Mouse (Mus musculus): Measurements from ENCODE around the gene Ntf5.

The Ntf5 gene

GRCm38 (mm10) chr7:45403532-45404261, 9.8 kb upstream of the Ntf5 start:
- DNase-seq (ENCODE audit: low read depth) = peak; percentile 89

- peak; percentile 70 for DNase-seq (ENCODE audit: low read depth)
Measured at GRCm38 (mm10) chr7:45405091-45406075, 8.1 kb upstream of the Ntf5 start, which contains the start of gene Kcna7. TSS of gene Kcna7 (plus strand) at chr7:45405653.

GRCm38 (mm10) chr7:45406157-45407156, 7.0 kb upstream of the Ntf5 start:
- peak; percentile 43 for DNase-seq (ENCODE audit: low read depth)

- no peak for DNase-seq (ENCODE audit: low read depth)
Measured at GRCm38 (mm10) chr7:45407836-45408235, 5.7 kb upstream of the Ntf5 start.

GRCm38 (mm10) chr7:45408351-45408750, 5.1 kb upstream of the Ntf5 start:
- no peak for DNase-seq (ENCODE audit: low read depth)

GRCm38 (mm10) chr7:45408949-45409348, 4.5 kb upstream of the Ntf5 start:
- DNase-seq (ENCODE audit: low read depth) = no peak

- DNase-seq (ENCODE audit: low read depth) = no peak
Measured at GRCm38 (mm10) chr7:45409497-45410163, 3.9 kb upstream of the Ntf5 start.

- DNase-seq (ENCODE audit: low read depth) = no peak
Measured at GRCm38 (mm10) chr7:45412421-45412820, 1.1 kb upstream of the Ntf5 start.

- peak; percentile 52 for DNase-seq (ENCODE audit: low read depth)
Measured at GRCm38 (mm10) chr7:45413864-45414739, 607 bp downstream of the Ntf5 start.

- DNase-seq (ENCODE audit: low read depth) = peak; percentile 44
Measured at GRCm38 (mm10) chr7:45414740-45415224, 1.3 kb downstream of the Ntf5 start.

- DNase-seq (ENCODE audit: low read depth) = peak; percentile 70
Measured at GRCm38 (mm10) chr7:45415636-45416035, 2.1 kb downstream of the Ntf5 start.

GRCm38 (mm10) chr7:45417962-45418492, 4.5 kb downstream of the Ntf5 start:
- DNase-seq (ENCODE audit: low read depth) = no peak

- no peak for DNase-seq (ENCODE audit: low read depth)
Measured at GRCm38 (mm10) chr7:45419859-45420614, 6.5 kb downstream of the Ntf5 start.

GRCm38 (mm10) chr7:45420615-45420919, 7.1 kb downstream of the Ntf5 start, which contains the start of gene Lhb:
TSS of gene Lhb (plus strand) at chr7:45420820.
- DNase-seq (ENCODE audit: low read depth) = no peak

GRCm38 (mm10) chr7:45421194-45421593, 7.7 kb downstream of the Ntf5 start:
- DNase-seq (ENCODE audit: low read depth) = no peak

- DNase-seq (ENCODE audit: low read depth) = no peak
Measured at GRCm38 (mm10) chr7:45426556-45426955, 13.1 kb downstream of the Ntf5 start.

- no peak for DNase-seq (ENCODE audit: low read depth)
Measured at GRCm38 (mm10) chr7:45433835-45434202, 20.3 kb downstream of the Ntf5 start.

GRCm38 (mm10) chr7:45434203-45435015, 20.9 kb downstream of the Ntf5 start, which contains the start of gene Gys1:
TSS of gene Gys1 (plus strand) at chr7:45434844.
- DNase-seq (ENCODE audit: low read depth) = peak; percentile 100
